Mouse (Mus musculus) heart, adult 2 months (tissue): ENCODE data around the gene Phyhd1.

Experiments used
- CTCF ChIP-seq: fragments of 200-600 bp; IDR thresholded peaks from 2 replicates; pipeline ENCODE4 v1.8.1; 2022; ENCODE audit warnings: antibody characterized with exemption, mild to moderate bottlenecking, moderate library complexity
- POLR2A ChIP-seq: fragments of 200-500 bp; IDR thresholded peaks from 2 replicates; pipeline ENCODE4 v1.6.1; 2011; ENCODE audit warnings: mild to moderate bottlenecking, low read depth, low read length, control low read depth; ENCODE audit not compliant: insufficient read depth

- TF ChIP-seq POLR2A: 0 out of 2 replicates have a peak, but pooled peaks have one; percentile 30
- TF ChIP-seq CTCF: no peak
Measured at GRCm38 (mm10) chr2:30251417-30252104, 14.4 kb upstream of the Phyhd1 start.
